Mouse (Mus musculus) erythroid progenitor cell, adult 5-6 weeks (primary cell): ENCODE measurements at regions not wholly inside any gene's neighbourhood (a gene's known extent, or its start where the extent isn't known, plus 50 kb on each side); places are given as distances from the start of the nearest gene placed in this dataset.

Experiments used
- ATAC-seq: replicated peaks from 2 replicates; pipeline ENCODE4 v1.8.0; 2016; ENCODE audit warnings: moderate number of reproducible peaks, mild to moderate bottlenecking, moderate TSS enrichment, inconsistent platforms; ENCODE audit not compliant: poor library complexity, low FRiP score, severe bottlenecking

GRCm38 (mm10) chr1:35708176-35708788 lies 359.9 kb upstream of the Hs6st1 start:
- ATAC-seq = no peak

- ATAC-seq = no peak
Observed at GRCm38 (mm10) chr1:35709214-35709613, 359.0 kb upstream of the Hs6st1 start.

GRCm38 (mm10) chr1:35713961-35714360 lies 354.2 kb upstream of the Hs6st1 start:
- no peak for ATAC-seq

GRCm38 (mm10) chr1:35715931-35716330 lies 352.3 kb upstream of the Hs6st1 start:
- no peak for ATAC-seq

GRCm38 (mm10) chr1:35717166-35717565 lies 351.0 kb upstream of the Hs6st1 start:
- no peak for ATAC-seq

GRCm38 (mm10) chr1:35717659-35718058 lies 350.5 kb upstream of the Hs6st1 start:
- no peak for ATAC-seq

- no peak for ATAC-seq
Observed at GRCm38 (mm10) chr1:35720063-35720462, 348.1 kb upstream of the Hs6st1 start.

GRCm38 (mm10) chr1:35724366-35724900 lies 343.8 kb upstream of the Hs6st1 start:
- ATAC-seq = no peak

- ATAC-seq = no peak
Observed at GRCm38 (mm10) chr1:35726596-35726995, 341.6 kb upstream of the Hs6st1 start.

GRCm38 (mm10) chr1:35727310-35727990 lies 340.8 kb upstream of the Hs6st1 start:
- ATAC-seq = no peak

GRCm38 (mm10) chr1:35729785-35730295 lies 338.4 kb upstream of the Hs6st1 start:
- no peak for ATAC-seq

GRCm38 (mm10) chr1:35730309-35730708 lies 337.9 kb upstream of the Hs6st1 start:
- ATAC-seq = no peak

- no peak for ATAC-seq
Observed at GRCm38 (mm10) chr1:35736247-35736646, 332.0 kb upstream of the Hs6st1 start.

GRCm38 (mm10) chr1:35749603-35750002 lies 318.6 kb upstream of the Hs6st1 start:
- no peak for ATAC-seq

GRCm38 (mm10) chr1:35750092-35750521 lies 318.1 kb upstream of the Hs6st1 start:
- no peak for ATAC-seq

GRCm38 (mm10) chr1:35752636-35753035 lies 315.6 kb upstream of the Hs6st1 start:
- ATAC-seq = no peak

GRCm38 (mm10) chr1:35754170-35754569 lies 314.0 kb upstream of the Hs6st1 start:
- no peak for ATAC-seq

- ATAC-seq = no peak
Observed at GRCm38 (mm10) chr1:35759010-35759409, 309.2 kb upstream of the Hs6st1 start.

GRCm38 (mm10) chr1:35759600-35759999 lies 308.6 kb upstream of the Hs6st1 start:
- ATAC-seq = no peak

- no peak for ATAC-seq
Observed at GRCm38 (mm10) chr1:35763051-35763450, 305.1 kb upstream of the Hs6st1 start.

GRCm38 (mm10) chr1:35763456-35763855 lies 304.7 kb upstream of the Hs6st1 start:
- ATAC-seq = no peak
